Mouse (Mus musculus): ENCODE measurements at regions not wholly inside any gene's neighbourhood (a gene's known extent, or its start where the extent isn't known, plus 50 kb on each side); places are given as distances from the start of the nearest gene placed in this dataset.
"Not testable (repeated sequence)": the region's sequence is repeated elsewhere in the genome, so short reads cannot be mapped to it uniquely, and the experiment has no call there.

GRCm38 (mm10) chr14:53190931-53191330 is 695.4 kb upstream of the Olfr1507 start:
- DNase-seq (ENCODE audit: extremely low read depth); H3K27me3 ChIP-seq (replicated peaks); in situ Hi-C loops (cut with MboI; ENCODE audit: low pct_ligation_motif_present, low pct_unique_long_range_greater_than_20kb, low sequenced_read_pairs); H3K36me3 ChIP-seq (replicated peaks in 1 of 2; ENCODE audit: control insufficient read depth in 1 of 2, insufficient read depth in 1 of 2, low read length in 1 of 2); dilution Hi-C loops (cut with MboI; ENCODE audit: extremely low pct_ligation_motif_present, extremely low pct_unique_long_range_greater_than_20kb, low sequenced_read_pairs); H3K4me1 ChIP-seq (ENCODE audit: control insufficient read depth in 1 of 2, insufficient read depth in 2 of 2); H3K9me3 ChIP-seq (replicated peaks; ENCODE audit: low read length); H3K4me3 ChIP-seq (replicated peaks in 1 of 3; ENCODE audit: low read depth in 2 of 3, low read length in 2 of 3, poor library complexity in 1 of 3); H3K9ac ChIP-seq (ENCODE audit: insufficient read depth, low read depth); H3K4me2 ChIP-seq (ENCODE audit: insufficient read depth, low read depth, poor library complexity, severe bottlenecking); H3K27ac ChIP-seq (ENCODE audit: insufficient read depth, low read depth); H3K79me2 ChIP-seq (replicated peaks; ENCODE audit: control insufficient read depth, extremely low read depth, insufficient read depth, poor library complexity, severe bottlenecking): not testable (repeated sequence)

- H3K9ac ChIP-seq (ENCODE audit: insufficient read depth, low read depth); in situ Hi-C loops (cut with MboI; ENCODE audit: low pct_ligation_motif_present, low pct_unique_long_range_greater_than_20kb, low sequenced_read_pairs); H3K36me3 ChIP-seq (replicated peaks in 1 of 2; ENCODE audit: control insufficient read depth in 1 of 2, insufficient read depth in 1 of 2, low read length in 1 of 2); H3K9me3 ChIP-seq (replicated peaks; ENCODE audit: low read length); H3K27ac ChIP-seq (ENCODE audit: insufficient read depth, low read depth); H3K4me3 ChIP-seq (replicated peaks in 1 of 3; ENCODE audit: low read depth in 2 of 3, low read length in 2 of 3, poor library complexity in 1 of 3); dilution Hi-C loops (cut with MboI; ENCODE audit: extremely low pct_ligation_motif_present, extremely low pct_unique_long_range_greater_than_20kb, low sequenced_read_pairs); H3K4me1 ChIP-seq (ENCODE audit: control insufficient read depth in 1 of 2, insufficient read depth in 2 of 2); H3K79me2 ChIP-seq (replicated peaks; ENCODE audit: control insufficient read depth, extremely low read depth, insufficient read depth, poor library complexity, severe bottlenecking); DNase-seq (ENCODE audit: extremely low read depth); H3K27me3 ChIP-seq (replicated peaks); H3K4me2 ChIP-seq (ENCODE audit: insufficient read depth, low read depth, poor library complexity, severe bottlenecking): not testable (repeated sequence)
Observed at GRCm38 (mm10) chr14:53174099-53174498, 678.5 kb upstream of the Olfr1507 start.

GRCm38 (mm10) chr14:53166327-53166726 is 670.8 kb upstream of the Olfr1507 start:
- in situ Hi-C loops (cut with MboI; ENCODE audit: low pct_ligation_motif_present, low pct_unique_long_range_greater_than_20kb, low sequenced_read_pairs); H3K9ac ChIP-seq (ENCODE audit: insufficient read depth, low read depth); H3K4me1 ChIP-seq (ENCODE audit: control insufficient read depth in 1 of 2, insufficient read depth in 2 of 2); H3K9me3 ChIP-seq (replicated peaks; ENCODE audit: low read length); H3K4me3 ChIP-seq (replicated peaks in 1 of 3; ENCODE audit: low read depth in 2 of 3, low read length in 2 of 3, poor library complexity in 1 of 3); H3K4me2 ChIP-seq (ENCODE audit: insufficient read depth, low read depth, poor library complexity, severe bottlenecking); dilution Hi-C loops (cut with MboI; ENCODE audit: extremely low pct_ligation_motif_present, extremely low pct_unique_long_range_greater_than_20kb, low sequenced_read_pairs); H3K27ac ChIP-seq (ENCODE audit: insufficient read depth, low read depth); H3K79me2 ChIP-seq (replicated peaks; ENCODE audit: control insufficient read depth, extremely low read depth, insufficient read depth, poor library complexity, severe bottlenecking); H3K36me3 ChIP-seq (replicated peaks in 1 of 2; ENCODE audit: control insufficient read depth in 1 of 2, insufficient read depth in 1 of 2, low read length in 1 of 2); H3K27me3 ChIP-seq (replicated peaks); DNase-seq (ENCODE audit: extremely low read depth): not testable (repeated sequence)

GRCm38 (mm10) chr14:53159012-53159411 is 663.5 kb upstream of the Olfr1507 start:
- H3K36me3 ChIP-seq (replicated peaks in 1 of 2; ENCODE audit: control insufficient read depth in 1 of 2, insufficient read depth in 1 of 2, low read length in 1 of 2); H3K27me3 ChIP-seq (replicated peaks); DNase-seq (ENCODE audit: extremely low read depth); dilution Hi-C loops (cut with MboI; ENCODE audit: extremely low pct_ligation_motif_present, extremely low pct_unique_long_range_greater_than_20kb, low sequenced_read_pairs); H3K4me2 ChIP-seq (ENCODE audit: insufficient read depth, low read depth, poor library complexity, severe bottlenecking); H3K9ac ChIP-seq (ENCODE audit: insufficient read depth, low read depth); in situ Hi-C loops (cut with MboI; ENCODE audit: low pct_ligation_motif_present, low pct_unique_long_range_greater_than_20kb, low sequenced_read_pairs); H3K4me1 ChIP-seq (ENCODE audit: control insufficient read depth in 1 of 2, insufficient read depth in 2 of 2); H3K27ac ChIP-seq (ENCODE audit: insufficient read depth, low read depth); H3K79me2 ChIP-seq (replicated peaks; ENCODE audit: control insufficient read depth, extremely low read depth, insufficient read depth, poor library complexity, severe bottlenecking); H3K9me3 ChIP-seq (replicated peaks; ENCODE audit: low read length); H3K4me3 ChIP-seq (replicated peaks in 1 of 3; ENCODE audit: low read depth in 2 of 3, low read length in 2 of 3, poor library complexity in 1 of 3): not testable (repeated sequence)

GRCm38 (mm10) chr14:53134783-53135182 is 639.2 kb upstream of the Olfr1507 start:
- H3K27me3 ChIP-seq (replicated peaks); in situ Hi-C loops (cut with MboI; ENCODE audit: low pct_ligation_motif_present, low pct_unique_long_range_greater_than_20kb, low sequenced_read_pairs); H3K4me1 ChIP-seq (ENCODE audit: control insufficient read depth in 1 of 2, insufficient read depth in 2 of 2); H3K9me3 ChIP-seq (replicated peaks; ENCODE audit: low read length); H3K4me2 ChIP-seq (ENCODE audit: insufficient read depth, low read depth, poor library complexity, severe bottlenecking); H3K4me3 ChIP-seq (replicated peaks in 1 of 3; ENCODE audit: low read depth in 2 of 3, low read length in 2 of 3, poor library complexity in 1 of 3); H3K79me2 ChIP-seq (replicated peaks; ENCODE audit: control insufficient read depth, extremely low read depth, insufficient read depth, poor library complexity, severe bottlenecking); DNase-seq (ENCODE audit: extremely low read depth); H3K27ac ChIP-seq (ENCODE audit: insufficient read depth, low read depth); dilution Hi-C loops (cut with MboI; ENCODE audit: extremely low pct_ligation_motif_present, extremely low pct_unique_long_range_greater_than_20kb, low sequenced_read_pairs); H3K36me3 ChIP-seq (replicated peaks in 1 of 2; ENCODE audit: control insufficient read depth in 1 of 2, insufficient read depth in 1 of 2, low read length in 1 of 2); H3K9ac ChIP-seq (ENCODE audit: insufficient read depth, low read depth): not testable (repeated sequence)

- dilution Hi-C loops (cut with MboI; ENCODE audit: extremely low pct_ligation_motif_present, extremely low pct_unique_long_range_greater_than_20kb, low sequenced_read_pairs); H3K9me3 ChIP-seq (replicated peaks; ENCODE audit: low read length); H3K79me2 ChIP-seq (replicated peaks; ENCODE audit: control insufficient read depth, extremely low read depth, insufficient read depth, poor library complexity, severe bottlenecking); H3K4me2 ChIP-seq (ENCODE audit: insufficient read depth, low read depth, poor library complexity, severe bottlenecking); H3K36me3 ChIP-seq (replicated peaks in 1 of 2; ENCODE audit: control insufficient read depth in 1 of 2, insufficient read depth in 1 of 2, low read length in 1 of 2); DNase-seq (ENCODE audit: extremely low read depth); H3K4me3 ChIP-seq (replicated peaks in 1 of 3; ENCODE audit: low read depth in 2 of 3, low read length in 2 of 3, poor library complexity in 1 of 3); in situ Hi-C loops (cut with MboI; ENCODE audit: low pct_ligation_motif_present, low pct_unique_long_range_greater_than_20kb, low sequenced_read_pairs); H3K9ac ChIP-seq (ENCODE audit: insufficient read depth, low read depth); H3K4me1 ChIP-seq (ENCODE audit: control insufficient read depth in 1 of 2, insufficient read depth in 2 of 2); H3K27me3 ChIP-seq (replicated peaks); H3K27ac ChIP-seq (ENCODE audit: insufficient read depth, low read depth): not testable (repeated sequence)
Observed at GRCm38 (mm10) chr14:53132390-53132789, 636.8 kb upstream of the Olfr1507 start.
